Mouse (Mus musculus): ENCODE results near the gene Enpp1. TPM values are rescaled to one million over a fixed set of nuclear protein-coding genes. Genes with fewer than 3 reads are reported as not detected.
"Not testable (repeated sequence)": the region's sequence is repeated elsewhere in the genome, so short reads cannot be mapped to it uniquely, and the experiment has no call there.

Gene Enpp1
- polyA plus RNA-seq, 2 experiments, result 7.2 to 9.2 TPM

DNA sequence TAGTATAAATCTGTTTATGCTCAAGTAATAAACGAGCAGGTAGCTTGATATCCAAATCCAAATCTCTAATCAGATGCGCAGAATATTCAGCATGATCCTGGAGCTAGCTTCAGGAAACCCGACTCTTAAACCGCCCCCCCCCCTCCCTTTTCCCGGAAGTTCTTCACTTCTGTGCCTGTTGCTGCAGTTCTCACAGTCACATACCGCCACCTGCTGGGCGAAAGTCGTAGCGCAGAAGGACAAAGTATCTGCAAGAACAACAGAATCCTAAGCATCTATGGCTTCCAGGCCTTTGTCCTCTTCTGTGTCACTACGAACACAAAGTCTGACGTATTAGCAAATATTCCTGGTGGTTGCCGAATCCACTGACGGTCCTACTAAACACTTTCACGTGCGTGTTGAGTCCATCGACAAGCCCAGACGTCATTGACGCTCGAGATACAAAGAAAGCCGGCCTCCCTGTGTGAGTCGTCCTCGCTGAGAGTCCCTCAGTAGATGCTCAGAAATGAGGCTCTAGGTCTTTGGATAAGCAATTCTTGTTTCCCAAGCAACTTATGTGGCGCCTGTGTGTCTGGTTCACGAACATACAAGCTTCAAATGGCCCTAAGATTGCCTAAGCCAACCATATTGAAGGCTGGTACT is 86.8 kb downstream of the Enpp1 start:
- Histone ChIP-seq H3K27ac (replicated peaks; ENCODE audit: low read depth, low read length) (no peak overlapping the region), H3K4me3 (replicated peaks; ENCODE audit: low read length) (no peak overlapping the region), H3K4me1 (ENCODE audit: control insufficient read depth, insufficient read depth, low read length) (peaks cover 5% of the 10 kb centered on the region; the same call in 1 of the 2 replicates), H3K27me3 (ENCODE audit: control insufficient read depth, insufficient read depth, low read length) (no peaks in the 10 kb centered on the region), H3K4me2 (replicated peaks; ENCODE audit: low read depth, low read length, severe bottlenecking) (peak overlapping the region; percentile 22), H3K9me3 (ENCODE audit: control insufficient read depth, low read length) (no peaks in the 10 kb centered on the region), H3K36me3 (ENCODE audit: control insufficient read depth, insufficient read depth, low read length) (no peaks in the 10 kb centered on the region), H3K9ac (ENCODE audit: low read depth, low read length, severe bottlenecking) (no peak overlapping the region)
- ATAC-seq (ENCODE audit: low FRiP score, low read depth), result peak; percentile 69
- peak; percentile 63 for DNase-seq (ENCODE audit: low spot score)
- TF ChIP-seq POLR2A (IDR thresholded peaks at IDR 0.05; ENCODE audit: borderline replicate concordance, extremely low read depth, insufficient read depth, insufficient read length), result no peak
- 39% methylated on average over 24 of the region's 24 CpGs for WGBS

DNA sequence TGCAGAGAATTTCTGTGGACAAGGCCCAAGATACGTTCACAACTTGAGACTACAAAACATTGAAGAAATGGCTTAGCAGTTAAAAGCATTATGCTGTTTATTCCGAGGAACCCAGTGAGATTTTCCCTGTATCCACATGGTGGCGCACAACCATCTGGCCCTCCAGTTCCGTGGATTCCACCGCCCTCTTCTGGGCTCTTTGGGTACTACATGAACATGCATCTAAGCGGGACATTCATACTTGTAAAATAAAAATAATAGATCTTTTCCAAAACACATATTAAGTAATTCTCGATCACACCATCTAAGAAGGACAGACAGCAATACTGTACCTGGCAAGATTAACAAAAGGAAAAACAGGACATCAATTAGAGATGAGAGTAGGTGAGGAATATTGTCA is 89.4 kb downstream of the Enpp1 start:
- H3K4me3 ChIP-seq (replicated peaks; ENCODE audit: low read length), result no peak overlapping the region
- no peak for TF ChIP-seq POLR2A (IDR thresholded peaks at IDR 0.05; ENCODE audit: borderline replicate concordance, extremely low read depth, insufficient read depth, insufficient read length)
- DNase-seq (ENCODE audit: low spot score) (no peak), ATAC-seq (ENCODE audit: low FRiP score, low read depth) (no peak)
- H3K27me3 ChIP-seq (ENCODE audit: control insufficient read depth, insufficient read depth, low read length), result no peaks in the 10 kb centered on the region
- no peaks in the 10 kb centered on the region for H3K36me3 ChIP-seq (ENCODE audit: control insufficient read depth, insufficient read depth, low read length)
- 32% methylated on average over 7 of the region's 7 CpGs for WGBS
- H3K9me3 ChIP-seq (ENCODE audit: control insufficient read depth, low read length), result no peaks in the 10 kb centered on the region
- no peak overlapping the region for H3K4me2 ChIP-seq (replicated peaks; ENCODE audit: low read depth, low read length, severe bottlenecking)
- no peak overlapping the region for H3K27ac ChIP-seq (replicated peaks; ENCODE audit: low read depth, low read length)
- no peak overlapping the region for H3K9ac ChIP-seq (ENCODE audit: low read depth, low read length, severe bottlenecking)
- H3K4me1 ChIP-seq (ENCODE audit: control insufficient read depth, insufficient read depth, low read length), result peaks cover 5% of the 10 kb centered on the region; the same call in 1 of the 2 replicates

DNA sequence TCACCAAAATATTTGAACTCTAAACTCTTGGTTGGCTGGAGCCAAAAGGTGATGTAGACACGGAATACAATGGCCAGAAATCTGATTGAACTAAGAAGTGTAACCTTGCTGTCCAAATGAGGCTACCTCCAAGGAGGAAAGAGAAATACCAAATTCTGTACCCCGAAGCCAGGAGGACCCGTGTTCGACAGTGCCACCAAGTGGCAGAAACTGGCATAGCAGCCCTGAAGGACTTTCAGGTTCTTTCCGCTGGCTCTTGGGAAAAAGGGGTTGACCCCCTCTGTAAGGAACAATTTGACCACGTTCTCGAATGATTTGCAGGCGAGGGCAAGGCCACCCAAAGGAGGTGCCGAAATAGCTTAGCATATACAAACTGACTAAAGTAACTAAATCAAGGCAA is 90.4 kb downstream of the Enpp1 start:
- Histone ChIP-seq H3K4me1 (ENCODE audit: control insufficient read depth, insufficient read depth, low read length) (no peaks in the 10 kb centered on the region; the same call in 1 of the 2 replicates), H3K27ac (replicated peaks; ENCODE audit: low read depth, low read length) (no peak overlapping the region), H3K9ac (ENCODE audit: low read depth, low read length, severe bottlenecking) (no peak overlapping the region), H3K36me3 (ENCODE audit: control insufficient read depth, insufficient read depth, low read length) (no peaks in the 10 kb centered on the region), H3K9me3 (ENCODE audit: control insufficient read depth, low read length) (no peaks in the 10 kb centered on the region), H3K4me3 (replicated peaks; ENCODE audit: low read length) (no peak overlapping the region), H3K27me3 (ENCODE audit: control insufficient read depth, insufficient read depth, low read length) (no peaks in the 10 kb centered on the region), H3K4me2 (replicated peaks; ENCODE audit: low read depth, low read length, severe bottlenecking) (no peak overlapping the region)
- WGBS, result 36% methylated on average over 9 of the region's 9 CpGs
- DNase-seq (ENCODE audit: low spot score) (no peak), ATAC-seq (ENCODE audit: low FRiP score, low read depth) (no peak)
- no peak for TF ChIP-seq POLR2A (IDR thresholded peaks at IDR 0.05; ENCODE audit: borderline replicate concordance, extremely low read depth, insufficient read depth, insufficient read length)

DNA sequence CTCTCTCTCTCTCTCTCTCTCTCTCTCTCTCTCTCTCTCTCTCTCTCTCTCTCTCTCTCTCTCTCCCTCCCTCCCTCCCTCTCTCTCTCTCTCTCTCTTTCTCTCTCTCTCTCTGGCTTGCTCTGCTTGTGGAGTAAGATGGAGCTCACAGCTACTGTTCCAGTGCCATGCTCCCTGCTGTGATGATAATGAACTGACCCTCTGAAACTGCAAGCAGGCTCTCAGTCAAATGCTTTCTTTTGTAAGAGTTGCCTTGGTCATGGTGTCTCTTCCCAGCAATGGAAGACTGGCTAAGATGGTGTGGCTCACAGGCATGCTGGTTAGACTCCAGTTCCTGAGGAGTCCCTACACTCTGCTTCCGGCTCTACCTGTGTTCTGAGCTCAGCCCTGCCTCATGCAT is 95.4 kb downstream of the Enpp1 start:
- WGBS, result 94% methylated on average over 1 of the region's 1 CpGs

DNA sequence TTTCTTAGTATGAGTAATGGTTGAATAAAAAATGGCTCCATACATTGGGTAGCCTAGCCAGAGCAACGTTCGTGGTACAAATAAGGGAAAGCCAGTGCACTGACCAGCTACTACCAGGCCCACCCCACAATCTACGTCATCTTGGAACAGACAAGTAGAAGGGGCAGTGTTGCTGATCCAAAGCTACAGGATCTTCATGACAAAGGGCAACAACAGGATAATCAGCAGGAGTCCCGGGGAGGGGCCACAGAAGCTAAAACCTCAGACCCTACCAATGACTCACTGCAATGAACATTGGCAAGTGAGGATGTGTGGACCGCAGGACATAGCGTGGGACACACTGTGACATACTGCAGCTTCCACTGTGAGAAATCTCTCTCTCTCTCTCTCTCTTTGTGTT is 96.2 kb downstream of the Enpp1 start:
- TF ChIP-seq POLR2A (IDR thresholded peaks at IDR 0.05; ENCODE audit: borderline replicate concordance, extremely low read depth, insufficient read depth, insufficient read length), result no peak
- no peaks in the 10 kb centered on the region; the same call in 1 of the 2 replicates for H3K4me1 ChIP-seq (ENCODE audit: control insufficient read depth, insufficient read depth, low read length)
- no peak overlapping the region for H3K27ac ChIP-seq (replicated peaks; ENCODE audit: low read depth, low read length)
- H3K9me3 ChIP-seq (ENCODE audit: control insufficient read depth, low read length), result no peaks in the 10 kb centered on the region
- ATAC-seq (ENCODE audit: low FRiP score, low read depth) (no peak), DNase-seq (ENCODE audit: low spot score) (no peak)
- no peak overlapping the region for H3K4me2 ChIP-seq (replicated peaks; ENCODE audit: low read depth, low read length, severe bottlenecking)
- no peaks in the 10 kb centered on the region for H3K36me3 ChIP-seq (ENCODE audit: control insufficient read depth, insufficient read depth, low read length)
- no peaks in the 10 kb centered on the region for H3K27me3 ChIP-seq (ENCODE audit: control insufficient read depth, insufficient read depth, low read length)
- WGBS, result 89% methylated on average over 6 of the region's 6 CpGs
- H3K9ac ChIP-seq (ENCODE audit: low read depth, low read length, severe bottlenecking), result no peak overlapping the region
- H3K4me3 ChIP-seq (replicated peaks; ENCODE audit: low read length), result no peak overlapping the region

More for the DNA sequence above, 95.4 kb downstream of the Enpp1 start:
- H3K4me1 ChIP-seq (ENCODE audit: control insufficient read depth, insufficient read depth, low read length); H3K9ac ChIP-seq (ENCODE audit: low read depth, low read length, severe bottlenecking); H3K27ac ChIP-seq (replicated peaks; ENCODE audit: low read depth, low read length); ATAC-seq (ENCODE audit: low FRiP score, low read depth); H3K9me3 ChIP-seq (ENCODE audit: control insufficient read depth, low read length); H3K4me2 ChIP-seq (replicated peaks; ENCODE audit: low read depth, low read length, severe bottlenecking); DNase-seq (ENCODE audit: low spot score); H3K27me3 ChIP-seq (ENCODE audit: control insufficient read depth, insufficient read depth, low read length); H3K36me3 ChIP-seq (ENCODE audit: control insufficient read depth, insufficient read depth, low read length); H3K4me3 ChIP-seq (replicated peaks; ENCODE audit: low read length): not testable (repeated sequence)

All from limb, embryonic 14.5 days (tissue).